Mouse (Mus musculus): ENCODE measurements around the gene Gm28374.

Gene Gm28374

GRCm38 (mm10) chr19:6084478-6085248 is 2.6 kb upstream of the Gm28374 start, which contains the start of the genes Zfpl1 and Cdca5:
Zfpl1 (minus strand) TSS chr19:6084956.
Cdca5 (plus strand) TSS chr19:6084983.
- peak; percentile 94 for DNase-seq

- no peak for DNase-seq
Observed at GRCm38 (mm10) chr19:6079983-6080480, 2.0 kb downstream of the Gm28374 start, which contains the start of gene Tmem262. Tmem262 (plus strand) TSS chr19:6080033.

- DNase-seq = peak; percentile 88
Observed at GRCm38 (mm10) chr19:6076564-6077393, 5.3 kb downstream of the Gm28374 start, which contains the start of gene Vps51. Vps51 (minus strand) TSS chr19:6077231.

- DNase-seq = no peak
Observed at GRCm38 (mm10) chr19:6073889-6074288, 8.2 kb downstream of the Gm28374 start.

- no peak for DNase-seq
Observed at GRCm38 (mm10) chr19:6071261-6071660, 10.8 kb downstream of the Gm28374 start.

- no peak for DNase-seq
Observed at GRCm38 (mm10) chr19:6070571-6071250, 11.3 kb downstream of the Gm28374 start.

GRCm38 (mm10) chr19:6069851-6070250 is 12.2 kb downstream of the Gm28374 start:
- DNase-seq = no peak

GRCm38 (mm10) chr19:6068951-6069350 is 13.1 kb downstream of the Gm28374 start:
- peak; percentile 54 for DNase-seq

- DNase-seq = peak; percentile 87
Observed at GRCm38 (mm10) chr19:6067724-6068415, 14.2 kb downstream of the Gm28374 start, which contains the start of gene Tm7sf2. Tm7sf2 (minus strand) TSS chr19:6068373.

GRCm38 (mm10) chr19:6067011-6067723 is 14.9 kb downstream of the Gm28374 start:
- peak; percentile 87 for DNase-seq

- DNase-seq = no peak
Observed at GRCm38 (mm10) chr19:6066571-6066970, 15.5 kb downstream of the Gm28374 start.

GRCm38 (mm10) chr19:6063081-6063480 is 19.0 kb downstream of the Gm28374 start:
- no peak for DNase-seq

GRCm38 (mm10) chr19:6062418-6062817 is 19.6 kb downstream of the Gm28374 start:
- no peak for DNase-seq

GRCm38 (mm10) chr19:6061641-6062302 is 20.3 kb downstream of the Gm28374 start:
- DNase-seq = peak; percentile 72

- peak; percentile 94 for DNase-seq
Observed at GRCm38 (mm10) chr19:6061021-6061533, 21.0 kb downstream of the Gm28374 start, which contains the start of gene Znhit2. Znhit2 (plus strand) TSS chr19:6061192.

- DNase-seq = no peak
Observed at GRCm38 (mm10) chr19:6058966-6059365, 23.1 kb downstream of the Gm28374 start.

- DNase-seq = no peak
Observed at GRCm38 (mm10) chr19:6058513-6058912, 23.5 kb downstream of the Gm28374 start.

GRCm38 (mm10) chr19:6057313-6058096 is 24.6 kb downstream of the Gm28374 start, which contains the start of the genes Mrpl49 and Fau:
Mrpl49 (minus strand) TSS chr19:6057785.
Fau (plus strand) TSS chr19:6057844.
- DNase-seq = peak; percentile 99

- DNase-seq = no peak
Observed at GRCm38 (mm10) chr19:6056696-6057095, 25.4 kb downstream of the Gm28374 start.
